In genomic region chr1:168283421-168283820, GRCm38 (mm10) we compare ENCODE assay signal across 14 mouse cellular contexts.
DNase-seq lines count a peak whose midpoint lies in the region; ATAC-seq and TF ChIP-seq lines count a peak whose summit lies in the region.
"Had no signal": no experiment of that assay in that cellular context is flagged by ENCODE, and none has a peak within 500 bp of the region (broad histone marks: within the 10 kb centered on the region; RNA-seq: fewer than 3 reads in every experiment).

No protein-coding gene starts in this region.

- H3K4me1 ChIP-seq in forebrain, embryonic 13.5 days: peaks cover 72% of the 10 kb centered on the region
- peaks cover 46% of the 10 kb centered on the region for H3K4me1 ChIP-seq in forebrain, embryonic 16.5 days (replicated peaks; ENCODE audit: control insufficient read depth, insufficient read depth, low read length)
- peaks cover 44% of the 10 kb centered on the region for H3K4me1 ChIP-seq in heart, postnatal 0 days (ENCODE audit: control insufficient read depth, insufficient read depth)
- peaks cover 95% of the 10 kb centered on the region for H3K4me1 ChIP-seq in megakaryocyte, embryonic 14.5 days
- H3K4me1 ChIP-seq in forebrain, embryonic 15.5 days: peaks cover 56% of the 10 kb centered on the region

- H3K9ac ChIP-seq in forebrain, embryonic 13.5 days: no peak overlapping the region
- no peak overlapping the region for H3K9ac ChIP-seq in forebrain, embryonic 16.5 days (replicated peaks; ENCODE audit: low read depth, low read length)
- 0 out of 2 replicates have a peak overlapping the region, but pooled peaks have one; percentile 10 for H3K9ac ChIP-seq in heart, postnatal 0 days (replicated peaks; ENCODE audit: low read depth, low read length)
- H3K9ac ChIP-seq in forebrain, embryonic 15.5 days (replicated peaks): no peak overlapping the region
- H3K9ac ChIP-seq: liver, embryonic 15.5 days; stomach, embryonic 15.5 days had no signal

- H3K4me3 ChIP-seq in forebrain, embryonic 13.5 days: no peak overlapping the region
- no peak overlapping the region for H3K4me3 ChIP-seq in forebrain, embryonic 16.5 days (replicated peaks; ENCODE audit: low read length)
- H3K4me3 ChIP-seq in heart, postnatal 0 days (ENCODE audit: low read depth, low read length): no peak overlapping the region
- peak overlapping the region; percentile 33 for H3K4me3 ChIP-seq in megakaryocyte, embryonic 14.5 days (replicated peaks)
- H3K4me3 ChIP-seq in forebrain, embryonic 15.5 days: no peak overlapping the region
- H3K4me3 ChIP-seq: liver, embryonic 15.5 days; stomach, embryonic 15.5 days had no signal

- no peak for TF ChIP-seq EP300 in heart, postnatal 0 days (IDR thresholded peaks at IDR 0.05; ENCODE audit: low read depth)

- H3K27ac ChIP-seq in forebrain, embryonic 13.5 days: peak overlapping the region; percentile 88; the same call in 1 of the 2 replicates
- H3K27ac ChIP-seq in forebrain, embryonic 16.5 days (ENCODE audit: low read length): no peak overlapping the region
- peak overlapping the region; percentile 48; the same call in 1 of the 2 replicates for H3K27ac ChIP-seq in heart, postnatal 0 days (ENCODE audit: low read depth)
- peak overlapping the region; percentile 84 for H3K27ac ChIP-seq in forebrain, embryonic 15.5 days (replicated peaks)
- H3K27ac ChIP-seq: liver, embryonic 15.5 days; macrophage had no signal

- H3K36me3 ChIP-seq in forebrain, embryonic 13.5 days (ENCODE audit: poor library complexity, severe bottlenecking): no peaks in the 10 kb centered on the region
- H3K36me3 ChIP-seq in forebrain, embryonic 16.5 days (ENCODE audit: control insufficient read depth, insufficient read depth): no peaks in the 10 kb centered on the region
- no peaks in the 10 kb centered on the region for H3K36me3 ChIP-seq in heart, postnatal 0 days (replicated peaks; ENCODE audit: control insufficient read depth, insufficient read depth, low read length)
- peaks cover 49% of the 10 kb centered on the region for H3K36me3 ChIP-seq in megakaryocyte, embryonic 14.5 days (replicated peaks; ENCODE audit: low read length)
- H3K36me3 ChIP-seq in forebrain, embryonic 15.5 days: no peaks in the 10 kb centered on the region
- H3K36me3 ChIP-seq: liver, embryonic 15.5 days; stomach, embryonic 15.5 days had no signal

- peak; percentile 68 for DNase-seq in heart, postnatal 0 days (ENCODE audit: low spot score)
- no peak for DNase-seq in heart, adult 9 months (ENCODE audit: low spot score in 2 of 2)
- DNase-seq in gastrocnemius, postnatal 4 days (ENCODE audit: low spot score in 2 of 2): no peak
- DNase-seq: adrenal gland, postnatal 10 days; kidney, adult 2 months; right cerebral cortex, postnatal 14 days had no signal

- H3K9me3 ChIP-seq in forebrain, embryonic 13.5 days (replicated peaks): no peaks in the 10 kb centered on the region
- no peaks in the 10 kb centered on the region for H3K9me3 ChIP-seq in forebrain, embryonic 16.5 days (ENCODE audit: control insufficient read depth, low read length)
- no peaks in the 10 kb centered on the region for H3K9me3 ChIP-seq in heart, postnatal 0 days (replicated peaks; ENCODE audit: control insufficient read depth, low read length)
- H3K9me3 ChIP-seq in megakaryocyte, embryonic 14.5 days: no peaks in the 10 kb centered on the region
- no peaks in the 10 kb centered on the region for H3K9me3 ChIP-seq in forebrain, embryonic 15.5 days
- H3K9me3 ChIP-seq: liver, embryonic 15.5 days; stomach, embryonic 15.5 days had no signal

- ATAC-seq in forebrain, embryonic 13.5 days: no peak
- no peak for ATAC-seq in forebrain, embryonic 16.5 days
- ATAC-seq in heart, postnatal 0 days (ENCODE audit: insufficient read depth, low read depth): no peak
- no peak for ATAC-seq in megakaryocyte, adult 5-6 weeks (ENCODE audit: poor library complexity, severe bottlenecking)
- no peak for ATAC-seq in forebrain, embryonic 15.5 days (replicated peaks)

- no peaks in the 10 kb centered on the region for H3K27me3 ChIP-seq in forebrain, embryonic 13.5 days
- no peaks in the 10 kb centered on the region for H3K27me3 ChIP-seq in forebrain, embryonic 16.5 days (replicated peaks; ENCODE audit: control insufficient read depth, insufficient read depth, low read length)
- H3K27me3 ChIP-seq in heart, postnatal 0 days (ENCODE audit: control insufficient read depth, insufficient read depth, low read length): no peaks in the 10 kb centered on the region
- no peaks in the 10 kb centered on the region for H3K27me3 ChIP-seq in megakaryocyte, embryonic 14.5 days (replicated peaks)
- H3K27me3 ChIP-seq in forebrain, embryonic 15.5 days: no peaks in the 10 kb centered on the region
- H3K27me3 ChIP-seq: stomach, embryonic 15.5 days had no signal

- WGBS in forebrain, embryonic 13.5 days: 82% methylated on average over 2 of the region's 2 CpGs
- 83% methylated on average over 2 of the region's 2 CpGs for WGBS in forebrain, embryonic 16.5 days
- 41% methylated on average over 2 of the region's 2 CpGs for WGBS in heart, postnatal 0 days
- 75% methylated on average over 2 of the region's 2 CpGs for WGBS in forebrain, embryonic 15.5 days

- TF ChIP-seq CTCF in heart, postnatal 0 days (IDR thresholded peaks at IDR 0.05; ENCODE audit: low read depth): no peak

- no peak overlapping the region for H3K4me2 ChIP-seq in forebrain, embryonic 13.5 days
- no peak overlapping the region for H3K4me2 ChIP-seq in forebrain, embryonic 16.5 days (ENCODE audit: low read length)
- peak overlapping the region; percentile 7; the same call in 1 of the 2 replicates for H3K4me2 ChIP-seq in heart, postnatal 0 days (ENCODE audit: low read depth, low read length)
- H3K4me2 ChIP-seq in forebrain, embryonic 15.5 days (replicated peaks): no peak overlapping the region
- H3K4me2 ChIP-seq: liver, embryonic 15.5 days; stomach, embryonic 15.5 days had no signal
